Mouse (Mus musculus): Measurements from ENCODE around the gene Zfp955a.
"Not testable (repeated sequence)": the region's sequence is repeated elsewhere in the genome, so short reads cannot be mapped to it uniquely, and the experiment has no call there.

Zfp955a gene

GRCm38 (mm10) chr17:33254530-33255318 is at the start of gene Zfp955a:
Zfp955a (minus strand) TSS chr17:33255145.
- not testable (repeated sequence) for DNase-seq (ENCODE audit: low spot score in 2 of 2)

GRCm38 (mm10) chr17:33289876-33290149 is 34.9 kb upstream of the Zfp955a start:
- not testable (repeated sequence) for DNase-seq (ENCODE audit: low spot score in 2 of 2)

DNA sequence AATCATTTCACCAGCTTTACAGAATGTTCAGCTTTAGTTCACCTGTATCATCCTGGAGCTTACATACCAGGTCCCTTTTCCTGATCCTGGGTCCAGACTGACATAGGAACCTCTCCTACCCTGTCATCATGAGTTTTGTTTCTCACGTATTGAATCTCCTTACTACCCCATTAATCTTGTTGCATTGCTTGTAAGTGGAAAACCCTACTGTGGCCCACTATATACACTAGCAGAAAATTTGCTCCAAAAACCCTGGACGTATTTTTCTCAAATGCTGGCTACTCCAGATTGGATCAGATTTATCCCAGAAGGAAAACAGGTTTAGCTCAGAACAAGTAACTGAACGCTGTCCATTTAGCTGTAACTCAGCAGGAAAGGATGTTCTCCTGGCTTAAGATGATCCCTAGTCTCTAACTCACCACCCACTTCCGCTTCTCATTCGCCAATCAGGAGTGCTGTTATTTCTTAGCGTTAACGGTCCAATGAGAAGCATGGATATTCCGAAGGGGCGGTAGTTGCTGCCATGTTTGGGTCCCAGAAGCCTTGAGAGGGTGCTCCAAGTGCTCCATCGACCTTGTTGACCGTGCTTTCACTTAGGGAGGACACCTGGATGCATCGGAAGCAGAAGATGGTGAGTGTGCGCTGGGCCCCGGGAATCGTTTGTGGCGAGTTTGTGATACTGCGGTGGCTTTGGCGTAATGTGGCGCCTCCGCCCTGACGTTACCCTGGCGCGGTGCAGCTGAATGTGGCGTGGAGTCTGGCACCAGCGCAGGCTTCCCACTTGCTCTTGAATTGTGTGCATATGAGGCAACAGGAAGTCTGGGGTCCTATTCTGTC is 34.3 kb upstream of the Zfp955a start, which contains the start of gene Zfp955b:
Zfp955b (plus strand) TSS at position 506 of the 837 bp plus-strand sequence.
- not testable (repeated sequence) for DNase-seq (ENCODE audit: low spot score in 2 of 2)

DNA sequence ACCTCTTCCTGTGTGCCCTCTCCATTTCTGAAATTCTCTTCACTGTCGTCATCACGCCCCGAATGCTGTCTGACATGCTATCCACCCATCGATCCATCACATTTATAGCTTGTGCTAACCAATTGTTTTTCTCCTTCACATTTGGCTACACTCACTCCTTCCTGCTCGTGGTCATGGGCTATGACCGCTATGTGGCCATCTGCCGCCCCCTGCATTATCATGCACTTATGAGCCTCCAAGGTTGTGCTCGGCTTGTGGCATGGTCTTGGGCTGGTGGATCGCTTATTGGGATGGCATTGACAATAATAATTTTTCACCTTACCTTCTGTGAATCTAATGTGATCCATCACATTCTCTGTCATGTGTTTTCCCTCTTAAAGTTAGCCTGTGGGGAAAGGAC is 14.0 kb upstream of the Zfp955a start:
- no peak for DNase-seq (ENCODE audit: low spot score in 2 of 2)

- DNase-seq (ENCODE audit: low spot score in 2 of 2), result no peak
Measured at GRCm38 (mm10) chr17:33264376-33264775, 9.4 kb upstream of the Zfp955a start, which contains the start of gene Olfr63. Olfr63 (plus strand) TSS chr17:33264676.

DNA sequence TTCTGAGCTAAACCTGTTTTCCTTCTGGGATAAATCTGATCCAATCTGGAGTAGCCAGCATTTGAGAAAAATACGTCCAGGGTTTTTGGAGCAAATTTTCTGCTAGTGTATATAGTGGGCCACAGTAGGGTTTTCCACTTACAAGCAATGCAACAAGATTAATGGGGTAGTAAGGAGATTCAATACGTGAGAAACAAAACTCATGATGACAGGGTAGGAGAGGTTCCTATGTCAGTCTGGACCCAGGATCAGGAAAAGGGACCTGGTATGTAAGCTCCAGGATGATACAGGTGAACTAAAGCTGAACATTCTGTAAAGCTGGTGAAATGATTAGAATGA is 343 bp upstream of the Zfp955a start:
- DNase-seq (ENCODE audit: low spot score in 2 of 2), result not testable (repeated sequence)

DNA sequence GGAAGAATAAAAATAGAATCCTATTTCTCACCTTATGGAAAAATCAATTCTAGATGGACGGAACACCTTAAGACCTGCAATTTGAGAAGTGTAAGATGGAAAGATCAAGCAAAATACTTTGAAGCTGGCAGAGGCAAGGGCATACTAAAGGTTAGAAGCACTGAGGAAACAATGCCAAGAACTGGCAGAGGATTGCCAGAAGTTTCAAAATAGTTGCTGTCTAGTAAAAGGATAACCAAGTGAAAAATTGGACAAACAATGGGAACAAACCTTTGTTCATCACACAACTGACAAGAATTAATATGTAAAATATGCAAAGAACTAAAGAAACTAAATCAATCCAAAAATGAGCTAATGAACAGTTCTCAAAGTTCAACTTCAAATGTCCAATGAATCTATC is 18.3 kb downstream of the Zfp955a start:
- DNase-seq (ENCODE audit: low spot score in 2 of 2), result not testable (repeated sequence)

GRCm38 (mm10) chr17:33221590-33221989 is 33.4 kb downstream of the Zfp955a start, which contains the start of gene Olfr1564:
Olfr1564 (minus strand) TSS chr17:33221690.
- DNase-seq (ENCODE audit: low spot score in 2 of 2), result no peak

GRCm38 (mm10) chr17:33191002-33191401 is 63.9 kb downstream of the Zfp955a start, which contains the start of gene Olfr239:
Olfr239 (plus strand) TSS chr17:33191302.
- not testable (repeated sequence) for DNase-seq (ENCODE audit: low spot score in 2 of 2)
